Mouse (Mus musculus) erythroblast, adult 5-6 weeks (primary cell): ENCODE measurements around the gene Fam89b. TPM values are rescaled to one million over a fixed set of nuclear protein-coding genes. Genes with fewer than 3 reads are reported as not detected.

ENCODE experiments used
- ATAC-seq: replicated peaks from 2 replicates; pipeline ENCODE4 v1.8.0; 2016; ENCODE audit warnings: moderate number of reproducible peaks, mild to moderate bottlenecking, moderate TSS enrichment, inconsistent platforms; ENCODE audit not compliant: poor library complexity, low FRiP score, severe bottlenecking
- total RNA-seq, 2 experiments: library from RNA; stranded (forward) in 1 of 2; stranded (reverse) in 1 of 2; fragments of 150-400 nt in 1 of 2; fragments of 200-764, 138-1000 nt in 1 of 2; gene quantifications; 2 replicates each; pipeline versions ENCODE4 v1.2.3 to v1.2.4; 2015 to 2017; ENCODE audit warnings: low replicate concordance in 2 of 2

The Fam89b gene
- total RNA-seq (2015; ENCODE audit: low replicate concordance) (11.5 and 30.4 TPM in 2 replicates), total RNA-seq (2017; ENCODE audit: low replicate concordance) (8.5 and 10.5 TPM in 2 replicates)

- ATAC-seq = peak; percentile 43
Measured at GRCm38 (mm10) chr19:5729444-5729815, at the start of gene Fam89b. Fam89b (minus strand) TSS chr19:5729653.

GRCm38 (mm10) chr19:5778312-5778711 is 48.9 kb upstream of the Fam89b start:
- no peak for ATAC-seq

- ATAC-seq = no peak
Measured at GRCm38 (mm10) chr19:5777387-5778032, 48.1 kb upstream of the Fam89b start.

GRCm38 (mm10) chr19:5770925-5771860 is 41.7 kb upstream of the Fam89b start, which contains the start of gene Scyl1:
Scyl1 (minus strand) TSS chr19:5771419.
- peak; percentile 92 for ATAC-seq

- peak; percentile 29 for ATAC-seq
Measured at GRCm38 (mm10) chr19:5770311-5770710, 40.9 kb upstream of the Fam89b start.

GRCm38 (mm10) chr19:5767271-5767670 is 37.8 kb upstream of the Fam89b start:
- no peak for ATAC-seq

- no peak for ATAC-seq
Measured at GRCm38 (mm10) chr19:5763163-5763562, 33.7 kb upstream of the Fam89b start.

GRCm38 (mm10) chr19:5758878-5759403 is 29.5 kb upstream of the Fam89b start:
- no peak for ATAC-seq

GRCm38 (mm10) chr19:5756991-5757636 is 27.7 kb upstream of the Fam89b start:
- ATAC-seq = no peak

- no peak for ATAC-seq
Measured at GRCm38 (mm10) chr19:5756321-5756985, 27.0 kb upstream of the Fam89b start.

- no peak for ATAC-seq
Measured at GRCm38 (mm10) chr19:5751742-5752141, 22.3 kb upstream of the Fam89b start.

- no peak for ATAC-seq
Measured at GRCm38 (mm10) chr19:5750951-5751350, 21.5 kb upstream of the Fam89b start.

- ATAC-seq = no peak
Measured at GRCm38 (mm10) chr19:5749476-5749875, 20.0 kb upstream of the Fam89b start.

- no peak for ATAC-seq
Measured at GRCm38 (mm10) chr19:5746907-5747363, 17.5 kb upstream of the Fam89b start.

GRCm38 (mm10) chr19:5745756-5746710 is 16.6 kb upstream of the Fam89b start:
- ATAC-seq = no peak

- ATAC-seq = no peak
Measured at GRCm38 (mm10) chr19:5743576-5743975, 14.1 kb upstream of the Fam89b start.

GRCm38 (mm10) chr19:5742241-5742641 is 12.8 kb upstream of the Fam89b start:
- no peak for ATAC-seq

GRCm38 (mm10) chr19:5741641-5742240 is 12.3 kb upstream of the Fam89b start:
- ATAC-seq = no peak
